Mouse (Mus musculus) heart, postnatal 36 days (tissue): Measurements from ENCODE around the gene Commd1. TPM values are rescaled to one million over a fixed set of nuclear protein-coding genes. Genes with fewer than 3 reads are reported as not detected.

Experiments
- DNase-seq, 2 experiments: peaks; one replicate each; pipeline ENCODE4 v3.0.0; 2021 to 2022
- intact Hi-C: fragments of 180-260 bp; cut with DNase I; formaldehyde crosslinking; loops from one replicate; pipeline ENCODE4 v1.15.1; 2025
- total RNA-seq, 2 experiments: library from RNA; stranded (reverse); gene quantifications; 2 replicates each; pipeline ENCODE4 v1.2.3; 2021

The Commd1 gene
- 100 to 1,000 TPM; 150 to 164 TPM for total RNA-seq

- DNase-seq: peak; percentile 98 to 99
- intact Hi-C loops: loop anchor here (10.0 kb wide), 1 partner anchor 467 kb away; the partner anchor contains the start of gene Tmem17
These were observed at the start of gene Commd1, which contains the start of gene Gm28048 for GRCm38 (mm10) chr11:22981984-22982757. Gene Commd1, minus strand, starts transcription at chr11:22982382. Gene Gm28048, minus strand, starts transcription at chr11:22982090.

- intact Hi-C loops: no loop called here
- DNase-seq: no peak
These were observed 47.2 kb upstream of the Commd1 start for GRCm38 (mm10) chr11:23029399-23029798.

- DNase-seq: no peak
- intact Hi-C loops: no loop called here
These were observed 46.8 kb upstream of the Commd1 start for GRCm38 (mm10) chr11:23028957-23029356.

- intact Hi-C loops: no loop called here
- DNase-seq: no peak
These were observed 42.0 kb upstream of the Commd1 start for GRCm38 (mm10) chr11:23024169-23024568.

GRCm38 (mm10) chr11:23023155-23023554, 41.0 kb upstream of the Commd1 start:
- no peak for DNase-seq
- intact Hi-C loops: no loop called here

- DNase-seq: no peak
- intact Hi-C loops: no loop called here
These were observed 38.7 kb upstream of the Commd1 start for GRCm38 (mm10) chr11:23020841-23021240.

GRCm38 (mm10) chr11:23020116-23020770, 38.1 kb upstream of the Commd1 start:
- intact Hi-C loops: no loop called here
- peak in 1 of 2 experiments; percentile 4 for DNase-seq

GRCm38 (mm10) chr11:23017943-23018342, 35.8 kb upstream of the Commd1 start:
- intact Hi-C loops: no loop called here
- DNase-seq: no peak

GRCm38 (mm10) chr11:23014996-23015395, 32.8 kb upstream of the Commd1 start:
- DNase-seq: no peak
- intact Hi-C loops: no loop called here

- intact Hi-C loops: no loop called here
- DNase-seq: no peak
These were observed 31.6 kb upstream of the Commd1 start for GRCm38 (mm10) chr11:23013580-23014294.

- DNase-seq: no peak
- intact Hi-C loops: no loop called here
These were observed 30.9 kb upstream of the Commd1 start for GRCm38 (mm10) chr11:23013096-23013495.

GRCm38 (mm10) chr11:23008824-23009200, 26.6 kb upstream of the Commd1 start:
- intact Hi-C loops: loop anchor here (1.0 to 5.0 kb wide), 3 partner anchors 58 to 263 kb away; no protein-coding TSS in a partner anchor
- no peak for DNase-seq

GRCm38 (mm10) chr11:23008181-23008823, 26.1 kb upstream of the Commd1 start:
- intact Hi-C loops: loop anchor here (1.0 to 5.0 kb wide), 3 partner anchors 59 to 264 kb away; no protein-coding TSS in a partner anchor
- DNase-seq: peak; percentile 79 to 84

- intact Hi-C loops: loop anchor here (1.0 to 5.0 kb wide), 4 partner anchors 15 to 265 kb away; no protein-coding TSS in a partner anchor
- peak; percentile 72 to 80 for DNase-seq
These were observed 25.4 kb upstream of the Commd1 start, which contains the start of gene Fam161a for GRCm38 (mm10) chr11:23007481-23008180. Gene Fam161a, plus strand, starts transcription at chr11:23007531.

- intact Hi-C loops: loop anchor here (2.0 to 5.0 kb wide), 3 partner anchors 14 to 265 kb away; no protein-coding TSS in a partner anchor
- DNase-seq: no peak
These were observed 24.9 kb upstream of the Commd1 start for GRCm38 (mm10) chr11:23007166-23007480.

- intact Hi-C loops: loop anchor here (5.0 kb wide), 2 partner anchors 137 to 267 kb away; no protein-coding TSS in a partner anchor
- no peak for DNase-seq
These were observed 23.1 kb upstream of the Commd1 start for GRCm38 (mm10) chr11:23005276-23005675.

GRCm38 (mm10) chr11:22998308-22998707, 16.1 kb upstream of the Commd1 start:
- no peak for DNase-seq
- intact Hi-C loops: loop anchor here (10.0 kb wide), 1 partner anchor 496 kb away; the partner anchor contains the start of gene Ahsa2

- no peak for DNase-seq
- intact Hi-C loops: loop anchor here (10.0 kb wide), 1 partner anchor 499 kb away; the partner anchor contains the start of gene Ahsa2
These were observed 13.3 kb upstream of the Commd1 start for GRCm38 (mm10) chr11:22995461-22995860.

- intact Hi-C loops: loop anchor here (5.0 to 10.0 kb wide), 2 partner anchors 73 to 501 kb away; partner anchors contain the start of gene Ahsa2
These were observed 12.1 kb upstream of the Commd1 start for GRCm38 (mm10) chr11:22994271-22994670.

More at GRCm38 (mm10) chr11:22994271-22994670, 12.1 kb upstream of the Commd1 start:
- DNase-seq: no peak
